Comparison of ENCODE assay signal across 8 mouse cellular contexts in the genomic region with DNA sequence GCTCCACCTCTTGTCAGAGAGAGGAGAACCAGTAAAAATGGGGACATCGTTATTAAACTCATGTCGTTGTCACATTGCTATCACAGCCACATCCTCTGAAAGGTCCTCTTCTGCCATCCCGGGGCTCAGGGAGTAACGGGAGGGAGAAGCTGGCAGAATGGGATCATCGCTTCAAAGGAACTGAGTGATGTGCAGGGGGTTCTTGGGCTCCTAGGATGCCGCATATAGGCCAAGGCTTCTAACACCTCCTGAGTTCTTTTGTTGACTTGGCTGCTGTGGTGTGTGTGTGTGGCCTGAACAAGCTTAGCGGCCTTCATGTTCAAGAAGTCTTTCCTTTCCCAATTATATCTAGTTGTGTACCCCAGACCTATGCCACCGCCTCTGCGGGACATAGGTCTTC. TPM values are rescaled to one million over a fixed set of nuclear protein-coding genes. Genes with fewer than 3 reads are reported as not detected.
DNase-seq lines count a peak whose midpoint lies in the region; ATAC-seq and TF ChIP-seq lines count a peak whose summit lies in the region.
"Had no signal": no experiment of that assay in that cellular context is flagged by ENCODE, and none has a peak within 500 bp of the region (broad histone marks: within the 10 kb centered on the region; RNA-seq: fewer than 3 reads in every experiment).

No protein-coding gene starts in this region.

- no peak for DNase-seq in left cerebral cortex, adult 2 months (ENCODE audit: extremely low spot score in 1 of 2, low spot score in 2 of 2)
- DNase-seq in left cerebral cortex, adult 18-20 months (ENCODE audit: low spot score in 2 of 2) = no peak
- peak; percentile 55 for DNase-seq in forebrain, embryonic 11.5 days (ENCODE audit: low spot score)

- TF ChIP-seq CTCF in left cerebral cortex, adult 2 months (IDR thresholded peaks at IDR 0.05) = no peak
- TF ChIP-seq CTCF in intestine, postnatal 0 days (IDR thresholded peaks at IDR 0.05; ENCODE audit: low read depth) = no peak

- intact Hi-C loops in left cerebral cortex, adult 2 months (cut with DNase I) = loop anchor here (5.0 kb wide), 1 partner anchor 65 kb away; no protein-coding TSS in a partner anchor

- H3K36me3 ChIP-seq in forebrain, embryonic 11.5 days (ENCODE audit: control insufficient read depth, insufficient read depth, low read length) = no peaks in the 10 kb centered on the region
- no peaks in the 10 kb centered on the region for H3K36me3 ChIP-seq in intestine, postnatal 0 days (ENCODE audit: control insufficient read depth, insufficient read depth)
- no peaks in the 10 kb centered on the region for H3K36me3 ChIP-seq in neural tube, embryonic 14.5 days (ENCODE audit: control insufficient read depth, insufficient read depth, low read length)

- peak overlapping the region; percentile 83 for H3K9ac ChIP-seq in forebrain, embryonic 11.5 days (ENCODE audit: low read length)
- H3K9ac ChIP-seq in intestine, postnatal 0 days (ENCODE audit: low read depth, low read length) = no peak overlapping the region
- H3K9ac ChIP-seq in neural tube, embryonic 14.5 days (replicated peaks; ENCODE audit: low read depth, low read length) = peak overlapping the region; percentile 90

- H3K4me2 ChIP-seq in forebrain, embryonic 11.5 days (ENCODE audit: low read depth, low read length, severe bottlenecking) = peak overlapping the region; percentile 90
- H3K4me2 ChIP-seq in intestine, postnatal 0 days (replicated peaks; ENCODE audit: low read depth) = peak overlapping the region; percentile 95
- H3K4me2 ChIP-seq in neural tube, embryonic 14.5 days (ENCODE audit: low read depth, low read length) = peak overlapping the region; percentile 60

- WGBS in forebrain, embryonic 11.5 days = 24% methylated on average over 9 of the region's 9 CpGs
- 24% methylated on average over 9 of the region's 9 CpGs for WGBS in intestine, postnatal 0 days
- WGBS in neural tube, embryonic 14.5 days = 25% methylated on average over 9 of the region's 9 CpGs

- H3K9me3 ChIP-seq in forebrain, embryonic 11.5 days (ENCODE audit: control insufficient read depth, low read length) = no peaks in the 10 kb centered on the region
- no peaks in the 10 kb centered on the region for H3K9me3 ChIP-seq in intestine, postnatal 0 days (ENCODE audit: control insufficient read depth)
- no peaks in the 10 kb centered on the region for H3K9me3 ChIP-seq in neural tube, embryonic 14.5 days (ENCODE audit: control insufficient read depth, low read length)

- peak overlapping the region; percentile 82 for H3K4me3 ChIP-seq in left cerebral cortex, adult 2 months
- H3K4me3 ChIP-seq in forebrain, embryonic 11.5 days (ENCODE audit: low read depth, low read length) = peak overlapping the region; percentile 75
- peak overlapping the region; percentile 59 for H3K4me3 ChIP-seq in intestine, postnatal 0 days (ENCODE audit: low read depth, low read length)
- peak overlapping the region; percentile 90 for H3K4me3 ChIP-seq in neural tube, embryonic 14.5 days (ENCODE audit: low read depth, low read length)

- H3K27ac ChIP-seq in left cerebral cortex, adult 2 months = peak overlapping the region; percentile 96
- H3K27ac ChIP-seq in forebrain, embryonic 11.5 days (ENCODE audit: low read depth, low read length) = no peak overlapping the region
- no peak overlapping the region for H3K27ac ChIP-seq in intestine, postnatal 0 days (ENCODE audit: low read depth, low read length)
- H3K27ac ChIP-seq in neural tube, embryonic 14.5 days (ENCODE audit: low read depth, low read length) = peak overlapping the region; percentile 94
- H3K27ac ChIP-seq: macrophage had no signal

- H3K27me3 ChIP-seq in forebrain, embryonic 11.5 days (ENCODE audit: control insufficient read depth, insufficient read depth, low read length) = peaks cover 34% of the 10 kb centered on the region
- H3K27me3 ChIP-seq in intestine, postnatal 0 days (replicated peaks; ENCODE audit: control insufficient read depth, insufficient read depth, low read length) = peaks cover 85% of the 10 kb centered on the region
- peaks cover 13% of the 10 kb centered on the region; the same call in 1 of the 2 replicates for H3K27me3 ChIP-seq in neural tube, embryonic 14.5 days (ENCODE audit: control insufficient read depth, insufficient read depth, low read length)

- peak; percentile 9; the same call in 1 of the 2 replicates for ATAC-seq in forebrain, embryonic 11.5 days (replicated peaks; ENCODE audit: low FRiP score)
- ATAC-seq in intestine, postnatal 0 days = no peak
- peak; percentile 20; the same call in 1 of the 2 replicates for ATAC-seq in neural tube, embryonic 14.5 days (ENCODE audit: low read depth)
- no peak for ATAC-seq in megakaryocyte progenitor cell, adult 5-6 weeks (replicated peaks; ENCODE audit: poor library complexity)
- no peak for ATAC-seq in megakaryocyte-erythroid progenitor cell, adult 5-6 weeks (replicated peaks; ENCODE audit: low FRiP score, low TSS enrichment, poor library complexity, severe bottlenecking)

- no peaks in the 10 kb centered on the region for H3K4me1 ChIP-seq in forebrain, embryonic 11.5 days (replicated peaks; ENCODE audit: control insufficient read depth, insufficient read depth, low read length)
- H3K4me1 ChIP-seq in intestine, postnatal 0 days (replicated peaks; ENCODE audit: control insufficient read depth, insufficient read depth, low read length) = no peaks in the 10 kb centered on the region
- H3K4me1 ChIP-seq in neural tube, embryonic 14.5 days (ENCODE audit: control insufficient read depth, insufficient read depth, low read length) = peaks cover 6% of the 10 kb centered on the region; the same call in 1 of the 2 replicates

RNA-seq across cellular contexts. Expression of gene Dock3, which starts 0.4 kb away (rescaled TPM):
- 100 to 1,000 TPM; 216 to 221 TPM for total RNA-seq in left cerebral cortex, adult 2 months (2021)
- 100 to 1,000 TPM; 199 to 214 TPM for total RNA-seq in left cerebral cortex, adult 18-20 months (2021)
- 10.7 and 12.1 TPM in 2 replicates for polyA plus RNA-seq in forebrain, embryonic 11.5 days (2014; fragmentation: Nextera tagmentation; extraction: Ambion mirVana)
- 0.60 and 0.95 TPM in 2 replicates for polyA plus RNA-seq in intestine, postnatal 0 days (2015; fragmentation: Nextera tagmentation; extraction: Ambion mirVana)
- polyA plus RNA-seq in neural tube, embryonic 14.5 days (2014; fragmentation: Nextera tagmentation; extraction: Ambion mirVana) = 31.5 and 35.4 TPM in 2 replicates
- 1.2 TPM in 1 of 2 replicates, not detected in the other for total RNA-seq in megakaryocyte progenitor cell, adult 5-6 weeks (2015)
- not detected in 2 replicates for total RNA-seq in megakaryocyte progenitor cell, adult 5-6 weeks (2017)
- total RNA-seq in megakaryocyte-erythroid progenitor cell, adult 5-6 weeks (2014; fragmentation: Nextera tagmentation) = 0.09 TPM in 1 of 2 replicates, not detected in the other
- total RNA-seq in megakaryocyte-erythroid progenitor cell, adult 5-6 weeks (2017) = not detected in 2 replicates

RNA-seq across cellular contexts. Expression of gene Mapkapk3, which starts 57.5 kb away (rescaled TPM):
- 1 to 10 TPM; 3.4 to 3.5 TPM for total RNA-seq in left cerebral cortex, adult 2 months (2021)
- 1 to 10 TPM; 3.3 to 4.3 TPM for total RNA-seq in left cerebral cortex, adult 18-20 months (2021)
- 3.2 and 4.9 TPM in 2 replicates for polyA plus RNA-seq in forebrain, embryonic 11.5 days (2014; fragmentation: Nextera tagmentation; extraction: Ambion mirVana)
- polyA plus RNA-seq in intestine, postnatal 0 days (2015; fragmentation: Nextera tagmentation; extraction: Ambion mirVana) = 26.2 and 30.4 TPM in 2 replicates
- 2.1 and 2.2 TPM in 2 replicates for polyA plus RNA-seq in neural tube, embryonic 14.5 days (2014; fragmentation: Nextera tagmentation; extraction: Ambion mirVana)
- 100 and 115 TPM in 2 replicates for total RNA-seq in megakaryocyte progenitor cell, adult 5-6 weeks (2015)
- total RNA-seq in megakaryocyte progenitor cell, adult 5-6 weeks (2017) = 175 and 186 TPM in 2 replicates
- 26.8 and 34.0 TPM in 2 replicates for total RNA-seq in megakaryocyte-erythroid progenitor cell, adult 5-6 weeks (2014; fragmentation: Nextera tagmentation)
- 26.9 and 31.6 TPM in 2 replicates for total RNA-seq in megakaryocyte-erythroid progenitor cell, adult 5-6 weeks (2017)

Comparison
In these comparisons a context has a peak if more than half of its experiments do, and no peak if none do; other contexts are left out.
1. H3K27ac ChIP-seq: peak in left cerebral cortex, adult 2 months (single experiment) and neural tube, embryonic 14.5 days (single experiment); none in forebrain, embryonic 11.5 days (single experiment) and intestine, postnatal 0 days (single experiment).
2. ATAC-seq: peak in forebrain, embryonic 11.5 days (single experiment) and neural tube, embryonic 14.5 days (single experiment); none in intestine, postnatal 0 days (single experiment), megakaryocyte progenitor cell, adult 5-6 weeks (single experiment) and megakaryocyte-erythroid progenitor cell, adult 5-6 weeks (single experiment).
3. RNA of gene Dock3, which starts 0.4 kb away (total RNA-seq): 216 to 221 TPM in left cerebral cortex, adult 2 months and 199 to 214 TPM in left cerebral cortex, adult 18-20 months; 1.2 TPM in megakaryocyte progenitor cell, adult 5-6 weeks and 0.09 TPM in megakaryocyte-erythroid progenitor cell, adult 5-6 weeks; every median in the first group is over 10 times any median in the second.
4. RNA of gene Mapkapk3, which starts 57.5 kb away (total RNA-seq): 100 to 186 TPM in megakaryocyte progenitor cell, adult 5-6 weeks and 26.8 to 34.0 TPM in megakaryocyte-erythroid progenitor cell, adult 5-6 weeks; 3.3 to 4.3 TPM in left cerebral cortex, adult 18-20 months and 3.4 to 3.5 TPM in left cerebral cortex, adult 2 months; every median in the first group is over 4 times any median in the second.
5. Peak in every context shown above with its lines, with median percentiles within 50 percentile points of each other: H3K4me3 ChIP-seq and H3K4me2 ChIP-seq.